Mouse (Mus musculus): ENCODE data around the gene Stra6l. TPM values are rescaled to one million over a fixed set of nuclear protein-coding genes. Genes with fewer than 3 reads are reported as not detected.

Gene Stra6l
- polyA plus RNA-seq, 1 experiment: 0.02 TPM

GRCm38 (mm10) chr4:45820074-45820830 lies 28.2 kb upstream of the Stra6l start:
- Histone ChIP-seq H3K4me1 (ENCODE audit: control insufficient read depth, insufficient read depth, low read length) (0 out of 2 replicates have a peak, but pooled peaks cover 1% of the 10 kb centered on the region), H3K4me3 (ENCODE audit: insufficient read depth, low read length) (no peak overlapping the region), H3K27ac (ENCODE audit: insufficient read depth, low read length) (no peak overlapping the region)
- TF ChIP-seq POLR2A (IDR thresholded peaks at IDR 0.05; ENCODE audit: extremely low read depth, insufficient read depth, low read length) (no peak), CTCF (IDR thresholded peaks at IDR 0.05; ENCODE audit: extremely low read depth, insufficient read depth, low read length) (peak; percentile 77)

GRCm38 (mm10) chr4:45821995-45822394 lies 26.5 kb upstream of the Stra6l start:
- Histone ChIP-seq H3K4me1 (ENCODE audit: control insufficient read depth, insufficient read depth, low read length) (0 out of 2 replicates have a peak, but pooled peaks cover 1% of the 10 kb centered on the region), H3K27ac (ENCODE audit: insufficient read depth, low read length) (no peak overlapping the region), H3K4me3 (ENCODE audit: insufficient read depth, low read length) (no peak overlapping the region)
- TF ChIP-seq POLR2A (IDR thresholded peaks at IDR 0.05; ENCODE audit: extremely low read depth, insufficient read depth, low read length): no peak

- Histone ChIP-seq H3K4me3 (ENCODE audit: insufficient read depth, low read length) (no peak overlapping the region), H3K4me1 (ENCODE audit: control insufficient read depth, insufficient read depth, low read length) (0 out of 2 replicates have a peak, but pooled peaks cover 1% of the 10 kb centered on the region), H3K27ac (ENCODE audit: insufficient read depth, low read length) (no peak overlapping the region)
- TF ChIP-seq POLR2A (IDR thresholded peaks at IDR 0.05; ENCODE audit: extremely low read depth, insufficient read depth, low read length) (no peak), CTCF (IDR thresholded peaks at IDR 0.05; ENCODE audit: extremely low read depth, insufficient read depth, low read length) (no peak)
Observed at GRCm38 (mm10) chr4:45822781-45823575, 25.5 kb upstream of the Stra6l start.

- TF ChIP-seq POLR2A (IDR thresholded peaks at IDR 0.05; ENCODE audit: extremely low read depth, insufficient read depth, low read length) (no peak), CTCF (IDR thresholded peaks at IDR 0.05; ENCODE audit: extremely low read depth, insufficient read depth, low read length) (no peak)
- Histone ChIP-seq H3K4me1 (ENCODE audit: control insufficient read depth, insufficient read depth, low read length) (0 out of 2 replicates have a peak, but pooled peaks cover 1% of the 10 kb centered on the region), H3K4me3 (ENCODE audit: insufficient read depth, low read length) (no peak overlapping the region), H3K27ac (ENCODE audit: insufficient read depth, low read length) (no peak overlapping the region)
Observed at GRCm38 (mm10) chr4:45824049-45824760, 24.3 kb upstream of the Stra6l start.

GRCm38 (mm10) chr4:45824761-45825556 lies 23.5 kb upstream of the Stra6l start:
- Histone ChIP-seq H3K4me3 (ENCODE audit: insufficient read depth, low read length) (no peak overlapping the region), H3K27ac (ENCODE audit: insufficient read depth, low read length) (no peak overlapping the region), H3K4me1 (ENCODE audit: control insufficient read depth, insufficient read depth, low read length) (no peaks in the 10 kb centered on the region)
- TF ChIP-seq POLR2A (IDR thresholded peaks at IDR 0.05; ENCODE audit: extremely low read depth, insufficient read depth, low read length) (no peak), CTCF (IDR thresholded peaks at IDR 0.05; ENCODE audit: extremely low read depth, insufficient read depth, low read length) (no peak)

- Histone ChIP-seq H3K4me1 (ENCODE audit: control insufficient read depth, insufficient read depth, low read length) (no peaks in the 10 kb centered on the region; the same call in 1 of the 2 replicates), H3K4me3 (ENCODE audit: insufficient read depth, low read length) (no peak within 1 kb of the TSS; the same call in 1 of the 2 replicates), H3K27ac (ENCODE audit: insufficient read depth, low read length) (no peak within 1 kb of the TSS)
- TF ChIP-seq POLR2A (IDR thresholded peaks at IDR 0.05; ENCODE audit: extremely low read depth, insufficient read depth, low read length) (no peak), CTCF (IDR thresholded peaks at IDR 0.05; ENCODE audit: extremely low read depth, insufficient read depth, low read length) (no peak)
Observed at GRCm38 (mm10) chr4:45826275-45827040, 22.0 kb upstream of the Stra6l start, which contains the start of gene Igfbpl1. Igfbpl1 (minus strand) TSS chr4:45826923.

GRCm38 (mm10) chr4:45829907-45830759 lies 18.3 kb upstream of the Stra6l start:
- Histone ChIP-seq H3K4me3 (ENCODE audit: insufficient read depth, low read length) (no peak overlapping the region), H3K4me1 (ENCODE audit: control insufficient read depth, insufficient read depth, low read length) (peaks cover 3% of the 10 kb centered on the region; the same call in 1 of the 2 replicates), H3K27ac (ENCODE audit: insufficient read depth, low read length) (no peak overlapping the region)
- no peak for TF ChIP-seq POLR2A (IDR thresholded peaks at IDR 0.05; ENCODE audit: extremely low read depth, insufficient read depth, low read length)
- no peak for TF ChIP-seq CTCF (IDR thresholded peaks at IDR 0.05; ENCODE audit: extremely low read depth, insufficient read depth, low read length)

Measured in cortical plate, adult 2 months (tissue).